Mouse (Mus musculus): ENCODE measurements around the gene Gfral. TPM values are rescaled to one million over a fixed set of nuclear protein-coding genes. Genes with fewer than 3 reads are reported as not detected.

The Gfral gene
- not detected for polyA plus RNA-seq (2017; shearing (Covaris generic))

GRCm38 (mm10) chr9:76213557-76213956, at the start of gene Gfral:
Gene Gfral, minus strand, starts transcription at chr9:76213657.

Other genes starting within 250 kb of the Gfral start
- gene Hmgcll1, start 198.8 kb downstream of the Gfral start, polyA plus RNA-seq (2017; shearing (Covaris generic)): not detected
- gene Hcrtr2, start 110.2 kb upstream of the Gfral start, polyA plus RNA-seq (2017; shearing (Covaris generic)): 0.10 TPM